Mouse (Mus musculus) retina, postnatal 1 day (tissue): Measurements from ENCODE around the gene Fndc3b.

Source experiments
- DNase-seq: peaks from one replicate; pipeline ENCODE4 v3.0.0-alpha.2; 2012

The Fndc3b gene

DNA sequence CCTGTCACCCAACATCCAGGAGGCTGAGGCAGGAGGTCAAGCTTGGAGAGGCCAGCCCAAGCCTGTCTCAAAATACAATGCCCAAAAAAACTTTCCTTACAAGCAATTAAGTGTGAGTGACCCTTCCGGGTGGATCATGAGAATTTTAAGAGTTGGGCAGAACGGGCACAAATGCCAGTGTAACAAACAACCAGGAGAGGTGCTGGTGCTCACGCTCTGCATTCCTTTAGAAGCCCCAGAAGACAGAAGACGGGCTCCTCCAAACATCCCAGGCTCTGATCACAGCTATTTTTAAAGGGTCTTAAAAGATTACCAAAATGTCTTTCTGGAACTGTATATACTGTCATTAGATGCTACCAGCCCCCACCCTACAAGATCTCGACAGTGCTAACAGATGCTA lies 2.5 kb downstream of the Fndc3b start:
- DNase-seq, result no peak

DNA sequence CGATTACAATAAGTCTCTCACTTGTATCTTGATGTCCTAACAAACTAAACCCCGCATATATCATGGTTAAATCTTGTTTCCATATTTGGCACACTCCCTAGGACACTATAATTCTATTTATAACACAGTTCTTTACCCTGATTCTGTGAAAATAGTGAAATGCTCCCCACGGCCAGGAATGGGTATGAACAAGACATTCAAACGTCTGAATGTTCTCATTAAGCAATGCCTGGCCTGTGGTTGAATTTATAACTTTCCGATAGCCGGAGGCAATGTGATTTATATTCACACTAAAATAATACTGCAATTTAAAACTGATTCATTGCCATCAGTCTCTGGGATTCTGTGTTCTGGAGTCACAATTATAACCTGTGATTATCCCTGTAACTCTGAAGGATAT lies 5.3 kb downstream of the Fndc3b start:
- DNase-seq, result no peak

DNA sequence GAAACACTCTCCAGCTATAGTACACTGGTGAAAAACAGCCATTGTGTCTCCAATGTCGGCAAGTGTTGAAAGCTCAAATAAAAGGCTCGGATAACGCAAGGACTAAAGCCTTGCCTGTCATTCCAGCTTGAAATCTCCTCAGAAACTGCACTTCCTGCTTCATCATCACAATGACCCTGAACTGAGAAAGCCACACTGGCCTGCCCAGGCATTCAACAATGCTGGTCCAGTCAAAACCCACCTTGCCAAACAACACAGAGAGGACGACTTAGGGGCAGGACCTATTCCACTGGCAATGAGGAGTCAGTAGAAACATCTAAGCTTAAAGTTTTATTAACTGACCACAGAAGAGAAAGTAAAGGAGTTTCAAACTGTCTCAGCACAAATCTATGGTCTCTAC lies 6.1 kb downstream of the Fndc3b start:
- DNase-seq, result no peak

DNA sequence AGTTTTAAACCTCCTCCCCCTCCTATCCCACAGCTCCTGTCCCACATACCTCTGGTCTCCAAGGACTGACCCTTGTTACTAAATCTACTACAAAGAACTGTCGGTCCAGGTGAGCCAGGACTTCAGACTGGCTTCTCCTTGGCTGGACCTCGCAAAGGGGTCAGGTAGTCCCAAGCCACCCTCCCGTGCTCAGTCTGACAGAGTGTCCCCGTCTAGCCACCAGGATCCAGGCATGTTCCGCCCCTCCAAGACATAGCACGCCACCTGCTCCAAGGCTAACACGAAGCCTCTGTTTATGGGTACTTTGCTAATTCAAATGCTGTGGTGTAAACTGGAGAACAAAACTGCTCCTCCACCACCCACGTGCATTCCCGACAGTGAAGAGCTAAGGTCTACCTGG lies 6.5 kb downstream of the Fndc3b start:
- DNase-seq, result no peak

DNA sequence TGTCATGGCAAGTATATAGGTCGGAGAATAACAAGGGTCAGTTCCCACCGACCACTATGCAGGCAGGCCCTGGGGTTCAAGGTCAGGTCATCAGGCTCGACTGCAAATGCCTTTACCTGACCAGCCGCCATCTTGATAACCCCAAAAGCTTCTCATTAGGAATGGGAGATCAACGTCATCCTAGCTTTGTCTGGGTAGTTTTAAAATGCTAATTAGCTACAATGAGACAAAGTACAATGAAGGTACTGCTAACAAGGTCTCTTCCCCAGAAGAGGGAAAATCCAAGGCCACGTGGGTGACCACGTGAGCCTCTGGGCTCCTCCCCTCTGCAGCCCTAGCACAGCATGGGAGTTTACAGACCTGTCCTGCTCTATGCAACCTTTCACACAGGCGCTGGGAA lies 7.6 kb downstream of the Fndc3b start:
- DNase-seq, result no peak

DNA sequence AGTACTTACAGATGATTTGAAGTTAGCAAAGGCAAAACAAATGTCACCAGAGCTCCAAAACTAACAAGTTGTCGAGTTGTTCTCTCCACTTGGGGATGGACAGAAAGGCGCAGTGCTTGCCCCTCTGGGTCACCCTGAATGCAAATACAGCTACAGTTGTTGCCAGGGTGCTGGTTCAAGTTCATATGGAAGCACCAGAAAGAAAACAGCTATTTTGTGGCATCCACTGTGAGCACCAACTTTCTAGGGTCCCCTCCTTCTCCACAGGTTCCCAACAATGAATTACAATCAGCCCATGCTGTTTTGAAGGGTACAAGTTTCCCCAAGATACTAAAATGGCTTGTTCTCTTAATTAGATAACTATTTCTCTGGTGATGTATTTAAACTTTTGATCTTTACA lies 8.0 kb downstream of the Fndc3b start:
- DNase-seq, result no peak

DNA sequence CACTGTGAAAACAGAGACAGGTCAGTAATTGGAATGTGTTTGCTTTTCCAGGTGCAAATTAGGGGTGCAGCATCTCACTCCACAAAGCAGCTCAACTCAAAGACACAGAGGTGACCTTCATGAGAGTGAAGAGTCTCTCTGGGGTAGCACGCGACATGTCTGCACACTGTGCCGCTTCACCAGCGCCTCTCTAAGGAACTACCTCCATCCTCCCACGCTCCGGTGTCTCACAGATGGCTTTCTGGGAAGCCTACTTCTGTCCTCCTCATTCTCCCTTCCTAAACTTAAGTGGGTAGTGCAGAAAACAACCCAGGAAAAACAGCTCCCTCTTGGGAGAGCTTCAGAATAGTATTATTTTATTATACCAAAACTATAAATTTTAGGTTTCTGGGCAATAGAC lies 12.4 kb downstream of the Fndc3b start:
- no peak for DNase-seq

DNA sequence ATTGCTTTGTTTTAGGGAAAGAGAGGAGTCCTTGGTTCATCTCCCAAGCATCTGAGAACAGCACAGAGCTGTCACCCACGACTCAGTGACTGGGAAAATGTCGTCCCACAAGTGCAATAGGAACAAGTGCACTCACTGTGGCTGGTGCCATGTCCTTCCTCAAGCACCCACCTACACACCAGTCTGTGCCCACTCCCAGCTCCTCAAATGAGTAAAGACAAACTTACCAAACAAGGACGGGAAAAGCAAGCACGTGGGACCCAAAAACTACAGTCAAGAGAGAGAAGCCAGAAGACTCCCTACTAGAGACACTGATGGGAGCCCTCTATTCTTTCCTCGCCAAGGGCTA lies 14.7 kb downstream of the Fndc3b start:
- DNase-seq, result no peak

DNA sequence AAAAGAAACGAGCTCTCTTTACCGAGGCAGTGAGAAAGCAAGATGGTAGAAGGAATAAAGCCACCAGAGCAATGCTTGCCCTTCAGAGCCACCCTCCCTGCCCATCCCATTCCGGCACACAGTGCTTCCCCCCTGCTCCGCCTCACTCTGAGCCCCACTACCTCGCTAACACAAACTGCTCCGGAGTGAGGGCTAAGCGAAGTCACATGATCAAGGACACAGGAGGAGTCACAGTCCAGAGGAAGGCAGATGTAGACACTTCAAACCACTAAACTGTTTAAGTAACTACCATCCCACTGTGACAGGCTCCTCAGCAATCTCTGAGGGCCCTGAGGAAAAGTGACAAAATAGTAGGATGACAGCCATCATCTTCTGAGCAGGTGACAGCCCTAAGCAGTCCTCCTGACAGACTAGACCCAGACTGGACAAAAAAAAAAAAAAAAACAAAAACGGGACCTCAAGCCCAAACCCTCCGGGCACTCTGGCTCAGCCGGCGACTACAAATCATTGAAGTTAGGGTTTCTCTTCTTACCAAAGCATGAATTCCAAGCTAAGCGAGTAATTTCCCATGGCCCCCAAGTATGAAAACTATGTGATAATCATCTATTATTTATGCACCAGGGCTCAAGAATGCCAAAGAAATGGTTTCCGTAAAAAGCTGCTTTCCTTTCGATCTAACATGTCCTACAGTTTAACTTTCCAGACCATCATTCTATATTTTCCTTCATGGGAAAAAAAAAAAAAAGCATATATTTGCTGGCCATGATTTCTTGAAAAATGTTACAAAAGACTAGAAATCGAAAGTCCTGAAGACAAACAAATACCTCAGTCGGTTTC lies 15.3 kb downstream of the Fndc3b start:
- no peak for DNase-seq

DNA sequence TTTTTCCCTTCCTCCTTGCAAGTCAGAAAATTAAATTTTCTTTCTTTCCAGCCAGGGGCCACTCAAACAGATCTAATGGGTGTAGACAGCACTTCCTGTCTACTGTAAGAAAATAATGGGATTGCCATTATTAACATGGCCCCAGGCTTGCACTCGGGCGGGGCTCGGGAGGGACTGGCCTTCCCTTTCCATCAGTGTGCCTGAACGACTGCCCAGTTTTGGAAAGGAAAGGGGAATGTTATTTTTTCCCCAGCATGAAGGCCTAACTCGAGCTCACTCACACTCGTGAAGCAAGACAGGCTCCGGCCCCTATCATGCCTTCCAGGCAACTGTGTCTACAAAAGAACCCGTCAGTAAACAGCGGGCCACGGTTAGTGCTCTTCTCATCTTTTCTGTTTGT lies 16.5 kb downstream of the Fndc3b start:
- DNase-seq, result peak; percentile 52

DNA sequence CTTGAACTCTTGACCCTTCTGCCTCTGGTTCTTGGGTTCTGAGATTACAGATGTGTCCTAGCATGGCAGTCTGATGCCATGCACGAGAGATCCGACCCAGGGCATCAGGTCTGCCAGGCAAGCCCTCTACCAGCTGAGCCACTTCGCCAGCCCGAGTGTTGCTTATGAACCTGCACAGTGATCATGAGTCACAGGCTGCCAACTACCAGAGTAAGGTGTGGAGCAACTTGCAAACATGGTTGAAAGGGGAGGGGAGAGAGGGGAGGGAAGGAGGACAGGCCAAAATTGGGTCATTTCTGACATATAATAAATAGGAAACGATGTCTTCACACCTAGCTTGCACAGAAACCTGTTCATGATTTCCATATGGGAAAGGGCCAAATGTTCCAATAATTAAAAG lies 17.0 kb downstream of the Fndc3b start:
- DNase-seq, result no peak

DNA sequence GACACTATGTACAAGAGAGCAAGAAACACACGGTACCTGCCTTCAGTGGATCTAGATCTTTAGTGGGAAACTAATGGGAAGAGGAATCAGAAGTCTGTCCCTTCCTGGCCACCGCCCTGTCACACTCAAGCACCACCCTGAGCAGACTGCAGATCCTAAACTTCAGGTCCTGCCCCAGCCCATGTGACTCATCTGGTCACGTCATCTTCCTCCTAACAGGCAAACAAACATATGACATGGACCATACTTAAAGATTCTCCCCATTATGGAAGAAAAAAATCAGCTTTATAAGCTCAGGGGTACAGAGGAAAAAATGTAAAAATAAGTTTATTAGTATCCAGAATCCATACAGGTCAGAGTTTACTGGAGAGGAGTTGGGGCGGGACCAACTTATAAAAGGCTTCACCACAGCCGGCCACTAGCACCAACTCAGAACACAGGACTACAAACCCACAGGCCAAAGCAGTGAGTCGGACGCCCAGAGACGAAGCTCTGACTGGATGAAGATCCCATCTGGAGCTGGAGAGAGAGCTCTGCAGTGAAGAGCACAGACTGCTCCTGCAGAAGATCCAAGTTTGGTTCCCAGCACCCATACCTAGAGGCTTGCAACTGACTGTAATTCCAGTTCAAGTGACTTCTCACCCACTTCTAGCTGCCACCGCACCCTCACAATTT lies 19.5 kb downstream of the Fndc3b start:
- no peak for DNase-seq

DNA sequence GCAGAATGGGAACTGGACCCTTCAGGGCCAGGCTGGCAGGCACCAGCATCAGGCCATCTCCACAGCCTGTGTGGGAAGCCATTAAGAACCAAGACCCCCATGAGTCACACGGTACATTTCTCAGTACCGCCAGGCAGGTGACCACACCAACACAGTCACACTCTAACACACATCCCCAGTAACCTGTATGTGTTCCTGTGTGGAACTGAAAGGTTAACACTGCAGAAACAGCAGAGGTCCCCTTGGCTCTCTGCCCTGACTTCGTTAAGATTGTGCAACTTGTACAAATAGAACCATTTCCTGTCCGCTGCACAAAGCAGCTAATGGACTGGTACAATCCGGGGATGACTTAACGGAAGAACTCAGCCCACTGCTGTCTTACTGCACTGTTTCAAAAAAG lies 21.1 kb downstream of the Fndc3b start:
- DNase-seq, result peak; percentile 31

DNA sequence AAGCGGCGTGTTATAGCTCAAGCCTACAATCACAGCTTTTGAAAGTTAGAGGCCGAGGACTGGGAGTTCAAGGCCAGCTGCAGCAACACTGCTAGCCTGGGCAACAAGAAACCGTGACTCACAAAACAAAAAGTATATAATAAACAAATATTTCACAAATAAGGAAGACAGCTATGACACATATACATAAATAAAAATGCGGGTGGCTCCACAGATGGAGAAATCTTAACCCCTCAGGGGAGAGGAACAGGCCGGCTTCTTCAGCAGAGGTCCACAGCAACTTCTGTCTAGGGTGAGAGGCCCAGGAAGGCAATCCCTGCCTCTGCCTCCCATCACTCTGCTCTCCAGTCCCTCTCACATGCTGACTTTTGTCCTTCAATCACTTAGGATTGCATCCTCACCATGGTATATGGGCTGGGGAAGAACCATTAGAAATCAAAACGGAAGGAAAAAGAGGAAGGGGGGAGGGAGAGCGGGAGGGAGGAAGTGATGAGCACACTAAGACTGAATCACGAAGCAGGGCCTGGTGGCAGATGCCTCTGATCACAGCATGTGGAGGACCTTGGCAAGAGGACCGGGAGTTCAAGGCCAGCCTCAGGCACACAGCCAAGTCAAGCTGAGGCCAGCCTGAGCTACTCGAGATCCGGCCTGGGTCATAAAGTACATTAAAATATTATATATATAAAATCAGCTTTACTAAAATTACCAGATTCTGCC lies 21.8 kb downstream of the Fndc3b start:
- no peak for DNase-seq

DNA sequence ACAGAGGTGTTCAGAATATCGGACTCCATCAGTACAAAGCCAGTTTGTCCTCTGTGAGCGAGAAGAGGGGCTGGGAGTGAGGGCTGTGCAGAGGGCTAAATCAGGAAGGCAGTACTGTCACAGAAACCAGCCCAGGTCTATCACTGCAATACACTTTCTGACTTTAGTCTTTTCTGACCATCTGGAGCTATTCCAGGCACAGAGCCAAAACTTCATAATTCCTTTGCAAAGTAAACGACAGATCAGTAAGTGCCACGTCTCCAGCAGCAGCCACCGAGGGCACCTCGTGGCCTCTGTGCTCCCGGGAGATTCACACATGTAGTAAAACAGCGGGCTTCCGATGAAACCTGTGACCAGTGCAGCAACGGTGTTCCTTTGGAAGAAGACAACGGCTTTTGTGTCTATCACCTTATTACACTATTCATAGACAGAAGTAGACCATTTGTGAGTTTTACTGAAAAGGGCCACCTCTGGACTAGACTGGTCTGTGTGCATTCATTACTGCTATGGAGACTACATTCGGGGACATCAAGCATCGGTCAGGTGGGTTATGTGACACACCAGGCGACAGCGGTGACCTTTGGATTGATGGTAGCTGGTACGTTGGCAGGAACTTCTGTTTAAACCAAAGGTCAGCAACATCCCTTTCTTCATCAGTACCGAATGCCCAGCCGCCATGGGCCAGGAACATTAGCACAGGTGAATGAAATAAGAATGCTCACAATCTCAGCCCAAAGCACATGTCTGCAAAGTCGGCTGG lies 24.2 kb downstream of the Fndc3b start:
- no peak for DNase-seq

DNA sequence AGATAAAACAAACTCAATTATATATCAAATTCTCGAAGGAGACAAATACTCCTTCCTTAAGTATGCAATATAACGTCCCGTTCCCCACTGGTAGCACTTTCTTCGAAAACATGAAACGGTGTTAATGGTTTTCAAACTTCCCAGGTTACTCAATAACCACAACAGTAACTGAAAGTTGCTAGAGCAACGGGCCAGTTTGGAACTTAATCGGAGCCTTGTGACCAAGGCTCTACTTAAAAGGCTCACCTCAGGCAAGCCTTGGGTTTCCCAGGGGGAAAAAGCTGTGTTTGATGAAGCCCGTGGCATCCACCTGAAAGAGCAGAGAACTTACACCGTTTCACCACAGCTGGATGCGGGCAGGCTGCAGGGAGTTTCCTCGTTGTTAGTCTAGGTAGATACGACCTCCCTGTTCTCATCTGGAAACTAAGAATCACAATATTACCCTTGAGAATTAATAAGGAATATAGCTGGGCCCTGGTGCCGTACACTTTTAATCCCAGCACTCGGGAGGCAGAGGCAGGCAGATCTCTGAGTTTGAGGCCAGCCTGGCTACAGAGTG lies 25.4 kb downstream of the Fndc3b start:
- no peak for DNase-seq

DNA sequence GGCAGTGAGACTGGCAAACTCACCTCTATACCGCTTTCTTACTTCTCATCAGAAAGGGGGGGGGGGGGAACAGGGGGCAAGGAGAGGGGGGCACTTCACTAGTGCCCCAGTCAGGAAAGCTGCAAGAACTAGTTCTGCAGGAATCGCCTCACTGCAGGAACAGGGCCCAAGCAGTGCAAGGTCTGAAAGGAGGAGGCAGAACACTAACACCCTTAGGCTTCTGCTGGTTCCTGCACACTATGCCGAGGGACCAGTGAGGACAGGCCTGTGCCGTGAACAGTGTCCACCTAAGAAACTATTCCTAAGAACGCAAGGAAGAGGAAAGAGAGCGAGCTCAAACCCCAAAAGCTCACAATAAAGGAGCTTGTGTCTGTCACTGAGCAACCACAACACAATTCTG lies 26.0 kb downstream of the Fndc3b start:
- no peak for DNase-seq

DNA sequence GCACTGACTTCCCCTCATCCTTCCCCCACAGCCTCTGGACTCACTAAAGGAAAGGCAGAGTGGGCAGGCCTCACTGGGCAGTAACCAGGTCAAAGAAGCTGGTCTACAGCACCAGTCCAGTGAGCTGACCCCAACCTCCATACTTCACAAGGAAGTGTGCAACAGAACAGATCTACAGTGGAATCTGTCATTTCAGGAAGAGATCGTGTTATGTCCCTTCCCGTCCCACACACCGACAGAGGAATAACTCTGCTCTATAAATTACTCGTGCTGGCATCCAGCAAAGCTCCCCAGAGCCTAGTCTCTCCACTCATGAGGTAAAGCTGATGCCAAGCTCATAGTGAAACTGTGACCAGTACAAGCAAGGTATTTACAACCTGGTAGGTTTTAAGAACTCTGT lies 27.7 kb downstream of the Fndc3b start:
- no peak for DNase-seq

DNA sequence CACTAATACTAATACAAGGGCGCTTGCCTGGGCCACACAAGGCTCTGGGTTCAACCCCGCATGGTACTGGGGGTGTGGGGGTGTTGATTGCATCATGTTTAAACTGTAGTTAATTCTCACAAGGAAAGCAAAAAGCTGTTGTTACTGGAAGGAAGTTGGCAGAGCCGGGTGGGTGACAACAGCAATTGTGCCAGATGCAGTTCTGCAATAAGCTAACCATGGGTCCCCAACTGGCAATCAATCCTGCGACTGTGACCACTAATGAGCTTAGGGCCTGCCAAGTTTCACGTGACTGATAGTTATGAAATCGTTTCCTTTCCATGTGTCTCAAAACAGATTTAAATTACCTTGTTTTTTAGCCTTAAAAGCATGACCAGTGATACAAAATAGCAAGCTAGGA lies 33.5 kb downstream of the Fndc3b start:
- DNase-seq, result no peak

DNA sequence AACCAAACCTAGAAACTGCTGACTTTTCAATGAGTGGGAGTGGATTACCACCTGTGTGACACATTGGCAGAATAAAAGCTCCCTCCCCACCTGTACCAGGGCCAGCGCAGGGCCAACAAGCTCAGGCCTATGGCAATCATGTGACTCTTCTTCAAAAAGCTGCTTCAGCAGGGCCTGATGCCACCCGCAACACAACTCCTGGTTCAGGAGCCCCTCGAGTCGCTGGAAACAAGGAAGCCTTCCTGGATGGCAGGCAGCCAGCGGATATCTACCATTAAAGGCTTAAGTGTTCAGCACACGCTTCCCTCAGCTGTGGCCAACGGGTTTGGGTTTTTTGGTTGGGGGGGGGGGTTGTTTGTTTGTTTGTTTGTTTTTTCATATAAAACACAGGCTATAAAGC lies 37.4 kb downstream of the Fndc3b start:
- DNase-seq, result no peak

DNA sequence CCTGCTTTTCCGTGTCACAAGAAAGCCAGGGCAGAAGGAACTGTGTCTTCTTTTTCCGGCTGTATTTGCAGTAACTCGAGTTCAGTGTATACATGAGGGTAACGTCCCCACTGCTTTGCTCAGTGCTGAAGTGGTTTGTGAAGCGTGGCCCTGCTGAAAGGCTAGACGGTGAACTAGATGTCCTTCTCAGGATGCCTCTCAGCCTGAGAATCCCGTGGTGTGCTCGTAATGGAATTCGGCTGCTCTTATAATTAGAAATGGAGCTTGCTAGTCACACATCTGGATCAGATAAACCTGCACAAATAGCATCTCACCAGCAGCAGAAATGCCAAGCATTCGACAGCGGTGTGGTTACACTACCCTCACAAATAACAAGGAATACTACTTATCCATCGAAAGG lies 40.7 kb downstream of the Fndc3b start:
- no peak for DNase-seq

DNA sequence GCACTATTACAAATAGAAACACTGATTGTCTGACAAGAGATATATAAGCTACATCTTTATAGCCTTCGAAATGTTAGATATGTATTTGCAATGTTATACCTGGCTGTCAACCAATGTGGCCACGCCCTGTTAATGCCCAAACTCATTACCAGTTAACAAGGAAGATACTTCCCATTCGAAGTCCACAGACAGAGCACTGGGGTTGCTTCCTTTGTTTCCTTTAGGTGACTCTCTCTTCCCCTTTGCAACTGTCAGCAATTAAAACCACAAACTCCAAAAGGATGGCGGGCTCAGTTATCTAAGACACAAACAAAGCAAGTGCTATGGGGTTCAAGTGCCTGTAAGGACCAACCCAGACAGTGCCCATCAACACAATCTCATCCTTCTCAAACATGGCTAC lies 43.8 kb downstream of the Fndc3b start:
- no peak for DNase-seq

DNA sequence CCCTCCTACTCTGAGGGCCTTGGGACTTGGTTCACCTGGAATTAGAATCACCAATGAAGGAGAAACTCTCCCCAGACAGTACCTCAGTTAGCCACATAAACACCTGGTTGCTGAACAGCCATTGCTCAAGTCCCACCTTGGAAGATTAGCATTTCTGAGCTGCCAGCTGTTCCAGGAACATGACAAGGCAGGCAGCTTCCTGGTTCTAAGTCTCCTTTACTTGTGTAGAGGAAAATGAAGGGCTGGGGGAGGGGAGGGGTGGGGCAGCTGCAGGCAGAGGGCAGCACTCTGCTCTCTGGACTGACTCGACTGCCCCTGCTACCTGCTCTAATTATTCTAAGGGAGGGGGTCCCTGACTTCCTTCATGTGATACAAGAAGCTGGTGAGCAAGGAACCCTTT lies 45.8 kb downstream of the Fndc3b start:
- no peak for DNase-seq
